Mouse (Mus musculus): ENCODE measurements around the gene Tmem163. TPM values are rescaled to one million over a fixed set of nuclear protein-coding genes. Genes with fewer than 3 reads are reported as not detected.
A peak's percentile ranks its signal among the peaks of the same experiment; 100 is the strongest.

Gene Tmem163
- polyA plus RNA-seq, 1 experiment from 2014 or later, result 8.8 TPM

- Histone ChIP-seq H3K4me2 (no peak overlapping the region), H3K27me3 (no peaks in the 10 kb centered on the region), H3K9me3 (no peaks in the 10 kb centered on the region), H3K36me3 (peaks cover 25% of the 10 kb centered on the region), H3K4me3 (no peak overlapping the region), H3K4me1 (no peaks in the 10 kb centered on the region), H3K27ac (no peak overlapping the region), H3K9ac (no peak overlapping the region)
- 42% methylated on average over 7 of the region's 7 CpGs for WGBS
- no peak for ATAC-seq (ENCODE audit: insufficient number of reproducible peaks, insufficient read depth, low FRiP score, low TSS enrichment, low read depth)
Observed at GRCm38 (mm10) chr1:127484826-127485225, 194.5 kb downstream of the Tmem163 start.

GRCm38 (mm10) chr1:127484188-127484587 lies 195.2 kb downstream of the Tmem163 start:
- Histone ChIP-seq H3K4me1 (no peaks in the 10 kb centered on the region), H3K27ac (no peak overlapping the region), H3K27me3 (no peaks in the 10 kb centered on the region), H3K4me3 (no peak overlapping the region), H3K9ac (no peak overlapping the region), H3K36me3 (peaks cover 25% of the 10 kb centered on the region), H3K4me2 (no peak overlapping the region), H3K9me3 (no peaks in the 10 kb centered on the region)
- 93% methylated on average over 8 of the region's 8 CpGs for WGBS
- no peak for ATAC-seq (ENCODE audit: insufficient number of reproducible peaks, insufficient read depth, low FRiP score, low TSS enrichment, low read depth)

- ATAC-seq (ENCODE audit: insufficient number of reproducible peaks, insufficient read depth, low FRiP score, low TSS enrichment, low read depth), result no peak
- H3K27me3 ChIP-seq, result no peaks in the 10 kb centered on the region
- no peak overlapping the region for H3K9ac ChIP-seq
- no peak overlapping the region for H3K4me2 ChIP-seq
- no peaks in the 10 kb centered on the region for H3K9me3 ChIP-seq
- H3K36me3 ChIP-seq, result peaks cover 31% of the 10 kb centered on the region
- no peaks in the 10 kb centered on the region for H3K4me1 ChIP-seq
- no peak overlapping the region for H3K27ac ChIP-seq
- WGBS, result 66% methylated on average over 10 of the region's 10 CpGs
- H3K4me3 ChIP-seq, result no peak overlapping the region
Observed at GRCm38 (mm10) chr1:127482911-127483310, 196.4 kb downstream of the Tmem163 start.

- H3K4me2 ChIP-seq, result no peak overlapping the region
- H3K36me3 ChIP-seq, result peaks cover 34% of the 10 kb centered on the region
- H3K9ac ChIP-seq, result no peak overlapping the region
- no peak overlapping the region for H3K4me3 ChIP-seq
- no peaks in the 10 kb centered on the region for H3K9me3 ChIP-seq
- H3K27me3 ChIP-seq, result no peaks in the 10 kb centered on the region
- no peak for ATAC-seq (ENCODE audit: insufficient number of reproducible peaks, insufficient read depth, low FRiP score, low TSS enrichment, low read depth)
- H3K4me1 ChIP-seq, result peaks cover 4% of the 10 kb centered on the region; the same call in 1 of the 2 replicates
- no peak overlapping the region for H3K27ac ChIP-seq
- 90% methylated on average over 5 of the region's 5 CpGs for WGBS
Observed at GRCm38 (mm10) chr1:127475756-127476155, 203.6 kb downstream of the Tmem163 start.

- no peak overlapping the region for H3K9ac ChIP-seq
- H3K4me2 ChIP-seq, result no peak overlapping the region
- no peaks in the 10 kb centered on the region for H3K27me3 ChIP-seq
- H3K9me3 ChIP-seq, result no peaks in the 10 kb centered on the region
- no peak for ATAC-seq (ENCODE audit: insufficient number of reproducible peaks, insufficient read depth, low FRiP score, low TSS enrichment, low read depth)
- H3K4me3 ChIP-seq, result no peak overlapping the region
- WGBS, result 79% methylated on average over 4 of the region's 4 CpGs
- H3K36me3 ChIP-seq, result peaks cover 15% of the 10 kb centered on the region
- no peak overlapping the region for H3K27ac ChIP-seq
- peaks cover 4% of the 10 kb centered on the region; the same call in 1 of the 2 replicates for H3K4me1 ChIP-seq
Observed at GRCm38 (mm10) chr1:127470175-127470574, 209.2 kb downstream of the Tmem163 start.

- no peaks in the 10 kb centered on the region for H3K9me3 ChIP-seq
- H3K4me2 ChIP-seq, result no peak overlapping the region
- no peak overlapping the region for H3K27ac ChIP-seq
- H3K36me3 ChIP-seq, result peaks cover 7% of the 10 kb centered on the region
- no peaks in the 10 kb centered on the region for H3K27me3 ChIP-seq
- no peaks in the 10 kb centered on the region for H3K4me1 ChIP-seq
- ATAC-seq (ENCODE audit: insufficient number of reproducible peaks, insufficient read depth, low FRiP score, low TSS enrichment, low read depth), result no peak
- 96% methylated on average over 5 of the region's 5 CpGs for WGBS
- no peak overlapping the region for H3K4me3 ChIP-seq
- no peak overlapping the region for H3K9ac ChIP-seq
Observed at GRCm38 (mm10) chr1:127467238-127467637, 212.1 kb downstream of the Tmem163 start.

GRCm38 (mm10) chr1:127465292-127465691 lies 214.1 kb downstream of the Tmem163 start:
- 54% methylated on average over 6 of the region's 6 CpGs for WGBS
- peaks cover 5% of the 10 kb centered on the region for H3K36me3 ChIP-seq
- ATAC-seq (ENCODE audit: insufficient number of reproducible peaks, insufficient read depth, low FRiP score, low TSS enrichment, low read depth), result no peak
- no peaks in the 10 kb centered on the region for H3K9me3 ChIP-seq
- no peak overlapping the region for H3K4me3 ChIP-seq
- H3K9ac ChIP-seq, result no peak overlapping the region
- no peak overlapping the region for H3K27ac ChIP-seq
- no peaks in the 10 kb centered on the region for H3K4me1 ChIP-seq
- no peaks in the 10 kb centered on the region for H3K27me3 ChIP-seq
- no peak overlapping the region for H3K4me2 ChIP-seq

GRCm38 (mm10) chr1:127464041-127464440 lies 215.3 kb downstream of the Tmem163 start:
- no peaks in the 10 kb centered on the region for H3K9me3 ChIP-seq
- no peaks in the 10 kb centered on the region for H3K27me3 ChIP-seq
- no peaks in the 10 kb centered on the region for H3K4me1 ChIP-seq
- H3K36me3 ChIP-seq, result peaks cover 11% of the 10 kb centered on the region; the same call in 1 of the 2 replicates
- H3K27ac ChIP-seq, result no peak overlapping the region
- no peak for ATAC-seq (ENCODE audit: insufficient number of reproducible peaks, insufficient read depth, low FRiP score, low TSS enrichment, low read depth)
- H3K4me2 ChIP-seq, result no peak overlapping the region
- H3K4me3 ChIP-seq, result no peak overlapping the region
- H3K9ac ChIP-seq, result no peak overlapping the region
- WGBS, result 88% methylated on average over 6 of the region's 6 CpGs

- H3K9ac ChIP-seq, result no peak overlapping the region
- peaks cover 4% of the 10 kb centered on the region; the same call in 1 of the 2 replicates for H3K4me1 ChIP-seq
- H3K27me3 ChIP-seq, result no peaks in the 10 kb centered on the region
- H3K27ac ChIP-seq, result no peak overlapping the region
- no peak overlapping the region for H3K4me3 ChIP-seq
- no peak overlapping the region for H3K4me2 ChIP-seq
- no peak for ATAC-seq (ENCODE audit: insufficient number of reproducible peaks, insufficient read depth, low FRiP score, low TSS enrichment, low read depth)
- H3K9me3 ChIP-seq, result no peaks in the 10 kb centered on the region
- H3K36me3 ChIP-seq, result peaks cover 15% of the 10 kb centered on the region; the same call in 1 of the 2 replicates
- 84% methylated on average over 9 of the region's 9 CpGs for WGBS
Observed at GRCm38 (mm10) chr1:127461017-127461416, 218.3 kb downstream of the Tmem163 start.

GRCm38 (mm10) chr1:127459576-127459975 lies 219.8 kb downstream of the Tmem163 start:
- WGBS, result 54% methylated on average over 7 of the region's 7 CpGs
- no peak overlapping the region for H3K27ac ChIP-seq
- no peaks in the 10 kb centered on the region for H3K9me3 ChIP-seq
- H3K27me3 ChIP-seq, result no peaks in the 10 kb centered on the region
- H3K4me2 ChIP-seq, result no peak overlapping the region
- peaks cover 4% of the 10 kb centered on the region; the same call in 1 of the 2 replicates for H3K4me1 ChIP-seq
- no peak for ATAC-seq (ENCODE audit: insufficient number of reproducible peaks, insufficient read depth, low FRiP score, low TSS enrichment, low read depth)
- peaks cover 15% of the 10 kb centered on the region; the same call in 1 of the 2 replicates for H3K36me3 ChIP-seq
- H3K4me3 ChIP-seq, result no peak overlapping the region
- H3K9ac ChIP-seq, result no peak overlapping the region

- 8% methylated on average over 6 of the region's 6 CpGs for WGBS
- Histone ChIP-seq H3K9me3 (no peaks in the 10 kb centered on the region), H3K27me3 (no peaks in the 10 kb centered on the region), H3K27ac (no peak overlapping the region), H3K4me3 (no peak overlapping the region), H3K4me1 (peaks cover 4% of the 10 kb centered on the region; the same call in 1 of the 2 replicates), H3K4me2 (no peak overlapping the region), H3K9ac (no peak overlapping the region), H3K36me3 (peaks cover 15% of the 10 kb centered on the region; the same call in 1 of the 2 replicates)
- ATAC-seq (ENCODE audit: insufficient number of reproducible peaks, insufficient read depth, low FRiP score, low TSS enrichment, low read depth), result peak; percentile 54; the same call in 1 of the 2 replicates
Observed at GRCm38 (mm10) chr1:127459015-127459451, 220.3 kb downstream of the Tmem163 start.

GRCm38 (mm10) chr1:127453397-127453796 lies 226.0 kb downstream of the Tmem163 start:
- no peak overlapping the region for H3K27ac ChIP-seq
- WGBS, result 86% methylated on average over 6 of the region's 6 CpGs
- no peak overlapping the region for H3K4me3 ChIP-seq
- no peaks in the 10 kb centered on the region for H3K27me3 ChIP-seq
- H3K4me1 ChIP-seq, result no peaks in the 10 kb centered on the region
- no peak overlapping the region for H3K9ac ChIP-seq
- peaks cover 5% of the 10 kb centered on the region for H3K9me3 ChIP-seq
- ATAC-seq (ENCODE audit: insufficient number of reproducible peaks, insufficient read depth, low FRiP score, low TSS enrichment, low read depth), result no peak
- H3K36me3 ChIP-seq, result peaks cover 27% of the 10 kb centered on the region
- H3K4me2 ChIP-seq, result no peak overlapping the region

All from embryonic facial prominence, embryonic 13.5 days (tissue).